Mouse (Mus musculus): Measurements from ENCODE around the gene Nebl.

DNA sequence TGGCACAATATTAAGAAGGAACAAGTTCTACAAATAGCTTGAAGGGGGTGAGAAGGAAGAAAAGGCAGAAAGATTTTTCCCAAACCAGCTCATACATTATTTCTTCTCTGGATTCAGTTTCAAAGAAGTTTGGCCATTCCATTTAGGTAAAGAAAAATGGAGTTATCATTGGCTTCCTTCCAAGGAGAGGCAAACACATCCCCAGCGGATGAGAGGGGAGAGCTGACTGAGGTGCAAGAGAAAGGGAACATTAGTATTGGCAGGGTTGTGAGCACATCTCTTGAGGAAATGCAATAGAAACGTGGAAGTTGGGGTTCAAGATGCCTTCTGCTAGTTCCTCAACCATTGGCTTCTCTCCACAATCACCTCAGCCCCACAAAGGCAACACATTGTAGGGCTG is 159.5 kb downstream of the Nebl start:
- no peak for TF ChIP-seq CTCF (IDR thresholded peaks at IDR 0.05; ENCODE audit: extremely low read depth, insufficient read depth, insufficient read length, insufficient replicate concordance)
- no peak for TF ChIP-seq POLR2A (IDR thresholded peaks at IDR 0.05; ENCODE audit: low read depth, low read length)

All from spleen, adult 2 months (tissue).